Mouse (Mus musculus): ENCODE measurements at regions not wholly inside any gene's neighbourhood (a gene's known extent, or its start where the extent isn't known, plus 50 kb on each side); places are given as distances from the start of the nearest gene placed in this dataset.

DNA sequence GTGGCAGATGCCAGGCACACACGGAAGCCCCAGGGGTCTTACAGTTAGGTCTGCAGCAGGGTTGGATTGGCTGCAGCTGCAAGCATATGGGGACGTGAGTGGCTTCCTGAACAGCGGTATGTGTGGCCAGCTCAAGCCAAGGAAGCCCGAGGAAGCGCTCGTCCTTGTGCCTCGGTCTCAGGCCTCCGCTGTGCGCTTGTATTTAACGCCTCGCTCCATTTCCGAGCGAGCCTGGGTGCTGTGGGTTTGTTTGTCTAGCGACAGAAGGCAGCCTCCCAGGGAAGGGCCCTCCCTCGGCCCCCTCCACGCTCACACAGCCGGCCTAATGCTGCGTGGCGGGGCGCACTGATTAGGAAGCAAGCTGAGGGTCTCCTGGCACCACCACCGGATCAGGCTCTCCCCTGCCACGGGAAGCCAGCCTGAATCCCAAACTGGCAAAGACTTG, 153.2 kb downstream of the Rbm19 start:
- TF ChIP-seq TAL1 (conservative IDR thresholded peaks at IDR 0.05; ENCODE audit: low read depth, low read length): no peak
- no peak for TF ChIP-seq CTCF (IDR thresholded peaks at IDR 0.05; ENCODE audit: low read depth, low read length)
- TF ChIP-seq POLR2AphosphoS5 (IDR thresholded peaks at IDR 0.05; ENCODE audit: insufficient replicate concordance, low read depth, low read length): no peak
- TF ChIP-seq GATA1 (IDR thresholded peaks at IDR 0.05; ENCODE audit: borderline replicate concordance, low read length): no peak
- no peak for TF ChIP-seq GATA2 (IDR thresholded peaks at IDR 0.05; ENCODE audit: borderline replicate concordance, low read depth, low read length)
